Mouse (Mus musculus): ENCODE data around the gene Gng7.

Gng7 gene

DNA sequence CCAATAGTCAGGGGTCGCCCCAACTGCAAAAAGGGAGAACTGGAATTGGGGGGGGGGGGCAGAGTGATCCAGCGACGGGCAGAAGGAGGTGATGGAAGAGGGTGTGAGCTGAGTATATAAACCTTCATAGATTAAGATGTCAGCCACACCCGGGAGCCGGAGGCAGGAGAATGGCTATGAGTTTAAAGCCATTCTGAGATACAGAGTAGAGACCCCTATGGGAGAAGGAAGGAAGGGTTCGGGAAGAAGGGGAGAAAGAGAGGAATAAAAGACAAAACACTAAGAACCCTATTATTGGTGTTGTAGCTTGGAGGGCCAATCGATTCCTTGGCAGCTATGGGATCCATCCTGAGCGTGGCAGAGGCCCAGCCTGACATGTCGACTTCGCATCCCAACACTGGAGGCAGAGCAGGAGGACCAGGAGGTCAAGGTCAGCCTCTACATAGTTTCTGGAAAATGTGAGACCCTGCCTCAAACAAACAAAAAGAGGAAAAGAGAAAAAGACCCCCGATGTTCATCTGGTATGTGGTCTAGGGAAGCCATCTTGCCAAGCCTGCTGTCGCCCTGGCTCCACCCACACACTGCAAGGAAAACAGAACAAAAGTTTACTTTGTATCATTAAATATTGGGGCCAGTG lies 11.0 kb upstream of the Gng7 start, which contains the start of gene Diras1:
TSS of gene Diras1 (minus strand) at position 24 of the 637 bp plus-strand sequence.
- DNase-seq (ENCODE audit: low read depth), result no peak

DNA sequence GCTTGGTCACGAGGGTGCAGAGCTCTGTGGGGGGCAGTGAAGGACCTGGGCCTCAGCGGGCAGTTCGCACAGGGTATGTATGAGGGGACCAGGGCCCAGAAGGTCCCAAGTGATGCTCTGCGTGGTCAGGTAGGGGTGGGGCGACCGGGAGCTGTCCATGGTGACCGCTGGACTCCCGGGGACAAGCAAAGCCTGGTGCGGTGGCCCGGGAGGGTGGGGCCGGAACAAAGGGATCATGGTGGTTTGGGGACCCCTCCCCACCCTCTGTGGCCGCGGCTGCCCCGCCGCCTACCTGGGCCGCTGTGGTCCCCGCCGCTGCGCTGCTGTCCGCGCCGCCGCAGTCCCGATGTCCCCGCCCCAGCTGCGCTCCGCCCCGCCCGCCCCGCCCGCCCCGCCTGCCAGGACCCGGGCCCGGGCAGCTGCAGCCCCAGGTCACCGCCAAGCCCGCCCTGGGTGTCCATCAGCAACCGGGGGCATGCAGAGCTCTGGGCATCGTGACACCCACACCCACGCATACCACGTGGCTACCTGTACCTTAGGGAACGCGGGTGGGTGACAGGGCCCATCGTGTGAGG lies 10.4 kb upstream of the Gng7 start:
- DNase-seq (ENCODE audit: low read depth), result no peak

DNA sequence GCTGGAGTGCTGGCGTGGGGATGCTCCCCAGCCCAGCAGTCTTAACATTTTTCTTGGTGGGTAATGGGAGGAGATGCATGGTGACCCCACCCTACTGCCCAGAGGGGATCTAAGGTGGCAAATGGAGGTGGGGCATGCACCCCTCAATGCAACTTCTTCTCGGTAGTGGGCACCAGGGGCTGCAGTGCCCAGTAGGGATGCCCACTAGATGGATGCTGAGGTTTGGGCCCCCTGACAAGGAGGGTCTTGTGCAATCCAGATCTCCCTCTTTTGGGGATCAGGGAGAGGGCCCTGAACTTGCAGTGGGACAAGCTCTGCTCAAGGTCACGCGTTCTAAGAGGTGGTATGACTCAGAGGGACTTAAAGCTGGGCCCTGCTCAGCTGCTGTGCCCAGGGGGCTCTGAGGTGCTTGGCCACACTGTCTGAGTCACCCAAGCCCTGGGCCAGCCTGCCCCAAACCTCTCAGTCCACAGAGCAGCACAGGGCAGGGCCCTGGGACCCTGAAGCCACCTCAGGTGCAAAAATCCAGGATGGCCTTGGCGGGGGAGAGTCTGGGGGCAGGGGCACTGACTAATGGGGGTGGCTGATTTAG lies 9.7 kb upstream of the Gng7 start:
- DNase-seq (ENCODE audit: low read depth), result no peak

DNA sequence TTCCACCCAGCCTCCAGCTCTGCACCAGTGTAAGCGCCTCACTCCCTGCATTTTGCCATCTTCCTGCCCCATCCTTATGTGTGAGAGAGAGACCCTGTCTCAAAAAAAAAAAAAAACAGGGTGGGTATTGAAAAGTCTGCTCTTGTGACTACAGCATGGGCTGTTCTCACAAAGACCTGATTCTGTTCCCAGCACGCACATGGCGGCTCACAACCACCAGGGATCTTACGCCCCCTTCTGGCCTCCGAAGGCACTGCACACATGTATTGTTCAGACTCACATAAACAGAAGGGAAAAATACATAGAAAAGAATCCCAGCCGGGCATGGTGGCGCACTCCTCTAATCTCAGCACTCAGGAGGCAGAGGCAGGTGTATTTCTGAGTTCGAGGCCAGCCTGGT lies 8.0 kb upstream of the Gng7 start:
- no peak for DNase-seq (ENCODE audit: low read depth)

DNA sequence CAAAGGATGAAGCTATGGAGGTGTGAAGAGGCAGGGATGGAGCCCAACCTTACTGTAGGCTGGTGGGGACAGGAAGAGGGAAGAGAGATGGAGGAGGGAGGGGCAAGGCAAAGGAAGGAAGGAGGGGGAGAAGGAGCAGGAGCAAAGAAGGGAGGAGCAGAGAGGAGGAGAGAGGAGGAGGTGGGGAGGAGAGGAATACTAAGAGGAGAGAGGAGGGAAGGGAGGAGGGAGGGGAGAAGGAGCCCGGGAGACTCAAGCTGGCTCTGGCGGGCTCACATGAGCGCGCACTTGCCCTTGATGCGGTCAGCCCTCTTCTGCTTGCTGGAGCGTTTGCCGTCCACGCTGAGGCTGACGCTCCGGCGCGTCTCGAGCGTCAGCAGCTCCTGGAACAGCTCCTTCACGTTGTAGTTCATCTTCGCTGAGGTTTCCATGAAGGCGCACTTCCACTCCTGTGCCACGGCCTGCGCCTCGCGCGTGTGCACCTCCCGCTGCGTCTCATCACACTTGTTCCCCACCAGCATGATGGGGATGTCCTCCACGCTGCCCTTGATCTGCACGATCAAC lies 6.9 kb upstream of the Gng7 start:
- no peak for DNase-seq (ENCODE audit: low read depth)

DNA sequence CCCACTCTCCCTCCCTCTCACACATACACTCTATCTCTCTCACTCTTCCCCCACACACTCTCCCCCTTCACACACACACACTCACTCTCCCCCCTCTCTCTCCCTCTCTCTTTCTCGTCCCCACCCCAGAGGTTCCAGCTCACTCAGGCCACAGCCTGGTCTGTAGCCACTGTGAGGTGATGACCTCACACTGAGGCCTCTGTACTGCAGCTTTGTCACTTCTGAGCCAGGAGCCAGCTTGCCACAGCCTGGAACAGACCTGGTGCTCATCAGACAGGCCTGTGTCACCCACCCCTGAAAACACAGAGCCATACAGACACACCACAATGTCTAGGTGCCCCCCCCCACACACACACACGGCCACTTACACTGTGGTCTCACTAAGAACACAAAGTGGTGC lies 5.5 kb upstream of the Gng7 start:
- no peak for DNase-seq (ENCODE audit: low read depth)

DNA sequence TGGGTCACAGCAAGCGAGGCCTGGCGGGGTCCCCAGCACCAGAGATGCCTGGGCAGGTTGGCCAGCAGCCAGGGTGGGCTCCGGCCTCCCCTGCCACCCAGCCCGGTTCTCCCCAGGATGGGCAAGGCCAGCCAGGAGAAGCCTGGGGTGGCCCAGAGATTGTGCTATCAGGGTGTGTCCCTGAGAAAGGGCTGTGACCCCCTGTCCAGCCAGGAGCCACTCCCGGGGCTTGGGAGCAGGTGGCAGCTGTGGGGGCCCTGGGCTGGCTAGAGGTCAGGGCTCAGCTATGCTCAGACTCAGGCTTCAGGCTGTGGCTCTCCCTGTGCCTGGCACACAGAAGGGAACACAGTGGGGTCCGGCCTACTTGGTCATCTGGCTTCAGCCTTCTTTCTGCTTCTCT lies 4.9 kb upstream of the Gng7 start:
- no peak for DNase-seq (ENCODE audit: low read depth)

DNA sequence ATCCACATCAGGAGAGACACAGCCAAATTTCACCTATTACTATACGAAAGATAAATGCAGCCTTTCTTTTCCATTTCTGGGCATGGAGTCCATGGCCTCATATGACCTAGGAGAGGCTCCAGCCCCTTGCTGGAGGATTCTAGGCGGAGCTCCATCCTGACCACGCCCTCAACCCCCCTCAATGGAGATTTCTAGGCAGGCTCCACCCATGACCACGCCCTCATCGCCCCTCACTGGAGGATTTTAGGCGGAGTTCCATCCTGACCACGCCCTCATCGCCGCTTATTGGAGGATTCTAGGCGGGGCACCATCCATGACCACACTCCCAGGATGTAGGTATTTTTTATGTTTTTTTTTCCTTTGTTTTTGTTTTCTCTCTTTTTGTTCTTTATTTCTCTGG lies 3.6 kb upstream of the Gng7 start:
- peak; percentile 62 for DNase-seq (ENCODE audit: low read depth)

DNA sequence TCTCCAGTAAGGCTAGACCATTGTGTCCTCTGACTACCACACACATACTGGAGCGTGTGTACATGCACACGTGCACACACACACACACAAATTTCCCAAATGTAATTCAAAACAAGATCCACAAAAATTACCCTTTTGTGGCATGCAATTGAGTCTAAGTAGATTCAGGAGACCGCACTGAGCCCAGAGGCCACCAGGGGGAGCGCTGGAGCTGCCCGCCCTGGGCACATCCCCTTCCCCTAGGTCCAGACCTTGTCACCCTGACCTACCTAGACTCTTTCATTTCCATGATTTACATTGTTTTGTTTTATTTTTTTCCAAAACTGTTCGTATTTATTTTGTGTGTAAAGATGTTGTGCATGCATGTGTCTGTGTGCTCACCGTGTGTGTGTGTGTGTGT lies 1.9 kb upstream of the Gng7 start:
- peak; percentile 60 for DNase-seq (ENCODE audit: low read depth)

DNA sequence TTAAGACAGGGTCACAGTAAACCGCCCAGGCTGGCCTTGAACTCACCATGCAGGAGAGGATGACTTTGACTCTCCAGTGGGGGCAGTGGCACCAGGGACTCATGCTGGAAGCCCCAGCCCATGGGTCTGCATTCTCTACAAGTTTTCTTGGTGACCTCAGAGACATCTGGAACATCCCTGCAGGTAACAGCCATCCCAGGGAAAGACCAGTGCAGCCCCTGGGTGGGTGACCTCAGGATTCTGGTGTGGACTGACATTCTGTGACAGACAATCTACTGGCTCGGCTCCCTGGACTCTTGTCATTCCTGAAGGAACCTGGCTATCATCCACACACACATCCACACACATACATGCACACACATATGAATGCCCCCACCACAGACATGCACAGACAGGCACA lies 921 bp upstream of the Gng7 start:
- DNase-seq (ENCODE audit: low read depth), result no peak

DNA sequence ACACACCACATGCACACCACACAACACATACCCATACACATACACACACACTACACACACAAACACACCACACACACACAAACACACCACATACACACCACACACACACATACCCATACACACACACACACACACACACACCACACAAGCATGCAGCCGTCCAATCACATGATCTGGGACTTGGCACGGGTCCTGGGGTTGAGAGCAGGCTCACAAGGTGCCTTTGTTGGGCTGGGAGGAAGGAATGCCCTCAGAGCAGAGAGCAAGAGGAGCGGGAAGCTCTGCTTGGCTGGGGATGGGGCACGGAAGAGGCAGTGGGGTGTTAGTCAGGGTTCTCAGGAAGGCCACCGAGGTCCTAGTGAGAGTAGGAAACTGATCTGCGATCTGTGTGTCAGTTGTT lies 3.9 kb downstream of the Gng7 start:
- DNase-seq (ENCODE audit: low read depth), result no peak

DNA sequence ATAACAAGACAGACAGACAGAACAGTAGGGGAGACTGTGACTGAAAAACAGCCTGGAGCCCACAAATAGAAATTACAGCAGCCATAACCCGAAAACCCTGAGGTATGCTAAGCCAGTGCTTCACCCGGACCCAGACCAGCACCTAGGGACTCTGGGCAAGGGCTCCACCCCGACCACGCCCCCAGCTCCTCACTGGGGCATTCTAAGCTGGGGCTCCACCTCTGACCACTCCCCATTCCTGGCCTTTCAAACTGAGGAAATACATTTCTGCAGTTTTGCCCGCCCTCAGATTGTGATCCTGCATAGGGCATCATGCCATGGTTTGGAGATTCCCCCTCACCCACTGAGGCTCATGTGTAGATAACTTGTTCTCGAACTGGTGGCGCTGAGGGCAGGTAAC lies 7.5 kb downstream of the Gng7 start:
- DNase-seq (ENCODE audit: low read depth), result no peak

DNA sequence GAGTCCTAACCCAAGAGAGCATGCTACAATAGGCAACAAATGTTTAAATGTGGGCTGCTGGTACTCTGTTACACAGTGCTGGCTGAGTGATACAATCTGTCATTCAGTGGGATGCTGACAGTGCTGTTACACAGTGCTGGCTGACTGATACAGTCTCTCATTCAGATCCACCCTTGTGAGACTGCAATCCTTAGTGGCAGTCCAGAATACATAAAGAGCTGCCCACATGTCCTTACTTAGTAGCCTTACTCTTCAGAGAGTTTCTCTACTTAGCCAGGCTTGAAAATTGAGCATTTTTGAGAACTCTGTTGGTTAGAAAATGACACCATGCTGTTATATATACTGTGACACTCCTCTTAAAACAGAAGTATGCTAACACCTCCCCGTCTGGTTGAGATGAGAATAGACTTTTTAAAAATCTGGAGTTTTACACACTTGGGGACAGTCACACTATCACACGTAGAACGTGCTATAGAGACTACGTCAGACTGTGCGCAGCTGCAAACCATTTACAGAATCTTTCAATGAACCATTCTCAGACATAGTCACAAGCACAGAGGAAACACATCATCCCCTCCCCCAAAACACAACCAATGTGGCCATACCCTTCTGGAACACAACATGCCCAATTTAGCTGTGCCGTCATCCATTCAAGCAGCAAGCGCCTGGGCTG lies 8.6 kb downstream of the Gng7 start:
- no peak for DNase-seq (ENCODE audit: low read depth)

DNA sequence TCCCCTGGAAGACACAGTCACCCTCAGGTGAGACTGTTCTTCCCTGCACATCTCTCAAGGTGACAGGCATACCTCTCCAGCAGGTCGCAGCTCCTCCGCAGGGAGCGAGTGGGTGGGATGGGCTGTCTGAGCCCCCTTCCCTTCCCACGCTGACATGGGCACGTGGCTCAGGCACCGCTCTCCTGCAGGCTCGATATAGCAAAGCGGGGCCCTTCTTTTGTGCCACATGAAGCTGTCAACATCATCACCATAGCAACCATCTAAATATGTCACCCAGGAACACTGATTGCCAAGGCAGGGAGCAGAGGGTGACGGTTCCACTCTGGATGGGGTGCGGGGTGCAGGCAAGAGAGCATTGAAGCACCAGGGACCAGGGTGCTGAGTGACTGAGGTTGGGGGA lies 13.6 kb downstream of the Gng7 start:
- DNase-seq (ENCODE audit: low read depth), result no peak

DNA sequence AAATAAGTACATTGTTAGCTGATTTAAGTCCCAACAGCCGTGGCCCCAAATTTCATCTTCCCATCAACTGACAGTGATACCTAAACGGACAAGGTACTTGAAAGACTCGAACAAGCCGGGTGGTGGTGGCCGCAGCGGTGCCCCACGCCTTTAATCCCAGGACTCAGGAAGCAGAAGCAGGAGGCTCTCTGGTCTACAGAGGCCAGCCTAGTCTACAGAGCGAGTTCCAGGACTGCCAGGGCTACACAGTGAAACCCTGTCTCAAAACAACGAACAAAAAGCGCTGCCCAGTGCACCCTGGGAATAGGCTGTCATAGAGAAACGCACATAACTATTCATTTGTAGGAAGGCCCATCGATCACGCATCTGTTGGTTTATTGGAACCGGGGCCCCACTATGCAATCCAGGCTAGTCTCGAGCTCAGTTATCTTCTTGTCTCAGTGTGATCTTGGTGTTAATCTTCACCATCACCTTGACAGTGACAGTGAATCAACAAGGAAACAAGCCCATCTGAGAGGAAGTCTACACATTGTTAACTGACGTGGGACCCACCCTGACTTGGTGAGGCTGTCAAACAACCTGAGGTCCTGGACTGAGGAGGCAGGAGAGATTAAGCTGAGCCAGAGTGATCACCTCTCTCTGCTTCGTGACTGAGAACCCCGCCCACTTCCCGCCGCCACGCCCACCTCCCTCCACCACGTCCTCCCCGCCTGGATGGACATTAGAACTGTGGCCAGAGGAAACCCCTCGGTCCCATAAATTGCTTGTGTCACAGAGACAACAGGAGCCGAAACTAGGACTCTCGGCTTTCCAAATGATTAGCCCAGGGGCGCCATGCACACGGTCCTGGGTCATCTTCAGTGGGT lies 14.3 kb downstream of the Gng7 start:
- DNase-seq (ENCODE audit: low read depth), result no peak

DNA sequence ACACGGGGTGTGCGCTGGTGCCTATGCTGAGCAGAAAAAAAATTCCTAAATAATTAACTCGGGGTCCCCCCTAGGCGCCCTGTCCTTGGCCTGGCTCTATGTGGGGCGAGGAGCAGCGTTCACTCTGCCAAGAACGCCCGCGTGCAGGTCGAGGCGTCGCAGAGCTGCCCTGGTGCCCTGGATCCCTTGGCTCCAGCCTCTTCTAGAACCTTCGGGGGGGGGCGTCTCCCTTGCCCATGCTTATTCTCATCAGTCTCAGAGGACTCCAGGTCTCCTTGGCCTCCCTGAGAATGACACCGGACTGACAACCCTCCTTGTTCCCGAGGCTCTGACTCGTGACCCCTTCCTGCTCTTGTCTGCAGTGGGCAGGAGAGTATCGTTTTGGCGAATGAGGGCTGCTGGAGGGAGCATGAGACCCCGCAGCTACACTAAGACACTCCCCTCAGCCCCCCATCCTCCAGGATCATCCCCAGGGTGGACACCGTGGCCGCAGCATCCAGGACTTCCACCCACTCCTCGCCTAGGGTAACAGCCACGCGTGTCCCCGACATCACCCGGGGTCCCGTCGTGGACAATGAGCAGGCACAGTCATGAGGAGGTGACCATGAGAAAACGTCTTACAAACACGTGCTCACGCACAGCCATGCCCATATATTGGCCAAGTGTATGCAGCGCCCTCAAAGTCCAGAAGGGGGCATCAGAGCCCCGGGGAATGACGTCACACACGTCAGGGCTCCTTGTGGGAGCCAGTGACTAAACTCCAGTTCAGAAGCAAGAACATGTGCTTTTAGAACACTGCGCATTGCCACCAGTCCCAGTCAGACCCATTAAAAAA lies 15.2 kb downstream of the Gng7 start:
- DNase-seq (ENCODE audit: low read depth), result peak; percentile 88

DNA sequence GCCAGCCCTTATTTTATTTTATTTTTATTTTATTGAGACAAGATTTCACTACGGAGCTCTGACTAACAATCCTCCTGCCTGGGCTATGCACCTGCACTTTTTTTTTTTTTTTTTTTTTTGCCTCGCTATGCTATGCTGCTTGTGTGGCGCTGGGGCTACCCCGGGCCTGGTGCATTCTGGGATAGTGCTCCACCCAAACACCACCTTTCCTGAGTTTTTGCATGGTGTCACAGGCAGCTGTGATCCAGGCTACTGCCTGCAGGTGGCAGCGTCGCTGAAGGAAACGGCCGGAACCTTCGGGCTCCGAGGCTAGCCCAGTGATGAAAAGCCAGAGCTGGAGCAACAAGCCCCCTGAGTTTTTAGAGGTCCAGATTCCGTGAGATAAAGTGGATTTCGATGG lies 16.0 kb downstream of the Gng7 start:
- DNase-seq (ENCODE audit: low read depth), result peak; percentile 45

DNA sequence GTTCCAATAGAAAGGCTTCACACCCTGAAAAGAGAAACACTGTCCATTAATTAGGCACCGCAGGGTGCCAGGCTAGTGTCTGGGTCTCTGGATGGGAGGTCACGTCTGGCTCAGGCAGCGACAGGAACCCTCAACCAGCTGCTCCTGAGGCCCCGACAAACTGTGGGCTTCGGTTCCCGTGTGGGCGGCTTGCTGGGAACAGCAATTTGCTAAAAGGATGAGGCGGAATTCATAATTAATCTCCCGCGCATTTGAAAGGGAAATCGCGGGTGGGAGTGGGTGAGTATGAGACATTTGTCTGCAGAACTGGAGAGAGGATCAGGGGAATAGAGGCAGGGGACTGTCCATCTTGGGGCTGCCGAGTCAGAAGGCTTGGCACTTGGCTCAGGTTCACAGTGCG lies 16.7 kb downstream of the Gng7 start:
- no peak for DNase-seq (ENCODE audit: low read depth)

DNA sequence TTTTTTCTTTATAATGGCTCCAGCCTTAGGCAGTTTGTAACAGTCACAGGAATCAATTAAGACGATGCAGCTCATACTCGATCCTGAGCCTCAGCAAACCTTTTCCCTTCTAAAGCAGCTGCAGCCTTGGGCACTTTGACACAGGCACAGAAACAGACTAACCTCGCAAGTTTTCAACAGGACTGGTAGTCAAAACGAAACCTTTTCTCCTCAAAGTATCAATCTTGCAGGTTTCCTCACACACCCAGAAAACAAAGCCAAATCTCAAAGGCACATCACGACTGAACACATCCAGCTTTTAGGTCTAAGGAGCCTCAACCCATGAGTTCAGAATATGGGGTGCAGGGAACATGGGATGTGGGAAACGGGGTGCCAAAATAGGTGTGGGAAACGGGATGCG lies 17.4 kb downstream of the Gng7 start:
- no peak for DNase-seq (ENCODE audit: low read depth)

DNA sequence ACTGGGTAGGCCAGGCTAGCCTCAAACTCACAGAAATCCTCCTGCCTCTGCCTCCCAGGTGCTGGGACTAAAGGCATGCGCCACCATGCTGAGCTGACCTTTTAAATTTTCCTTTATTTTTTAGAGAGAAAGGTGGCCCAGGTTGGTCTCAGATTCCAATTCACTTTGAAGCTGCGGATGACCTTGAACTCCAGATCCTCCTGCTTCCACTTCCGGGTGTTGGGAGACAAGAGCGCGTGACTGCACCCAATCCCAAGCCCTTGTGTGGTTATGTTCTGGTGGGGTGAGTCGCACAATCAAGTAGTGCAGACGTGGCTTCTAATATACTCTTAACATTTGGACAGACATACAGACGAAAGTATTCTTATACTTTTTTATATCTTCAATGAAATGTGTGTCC lies 18.2 kb downstream of the Gng7 start:
- no peak for DNase-seq (ENCODE audit: low read depth)

DNA sequence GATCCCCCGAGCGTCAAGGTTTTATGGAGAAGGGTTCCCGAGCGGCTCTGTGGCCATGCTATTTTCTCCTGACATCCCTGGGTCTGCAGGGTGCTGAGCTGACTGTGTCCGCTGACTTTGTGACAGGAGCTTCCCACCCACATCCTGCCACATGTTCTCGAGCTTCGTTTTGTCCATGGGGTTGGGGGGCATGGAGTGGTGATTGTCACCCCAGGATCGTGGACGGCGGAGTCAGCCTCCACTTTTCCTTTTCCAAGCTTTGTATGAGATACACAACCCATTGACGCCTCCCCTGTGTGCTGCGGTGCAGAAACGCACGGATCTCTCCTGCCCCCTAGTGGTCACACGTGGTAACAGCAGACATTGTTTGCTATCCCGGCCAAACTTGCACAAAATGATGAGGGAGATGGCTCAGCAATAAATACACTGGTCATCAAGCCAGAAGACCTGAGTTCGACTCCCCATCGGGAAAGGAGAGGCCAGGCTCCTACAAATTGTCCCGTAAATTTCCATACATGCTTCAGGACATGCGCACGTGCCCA lies 19.6 kb downstream of the Gng7 start:
- DNase-seq (ENCODE audit: low read depth), result peak; percentile 66
